Mouse (Mus musculus): ENCODE results near the gene Adam19. TPM values are rescaled to one million over a fixed set of nuclear protein-coding genes. Genes with fewer than 3 reads are reported as not detected.

Gene Adam19
- polyA plus RNA-seq, 1 experiment from 2014 or later = 15.2 TPM

GRCm38 (mm10) chr11:46095477-46096264 lies 39.9 kb downstream of the Adam19 start:
- DNase-seq (ENCODE audit: low spot score) (peak; percentile 63), ATAC-seq (ENCODE audit: low read depth) (peak; percentile 63; the same call in 1 of the 2 replicates)
- Histone ChIP-seq H3K9me3 (ENCODE audit: control insufficient read depth, low read length) (no peaks in the 10 kb centered on the region), H3K36me3 (ENCODE audit: control insufficient read depth, insufficient read depth, low read length) (peaks cover 33% of the 10 kb centered on the region), H3K4me3 (ENCODE audit: low read depth, low read length) (no peak overlapping the region), H3K27ac (replicated peaks; ENCODE audit: low read depth, low read length) (peak overlapping the region; percentile 44), H3K4me1 (ENCODE audit: control insufficient read depth, insufficient read depth, low read length) (peaks cover 7% of the 10 kb centered on the region; the same call in 1 of the 2 replicates), H3K27me3 (replicated peaks; ENCODE audit: control insufficient read depth, insufficient read depth, low read length) (no peaks in the 10 kb centered on the region), H3K9ac (ENCODE audit: low read depth, low read length) (no peak overlapping the region), H3K4me2 (ENCODE audit: low read depth, low read length) (no peak overlapping the region)
- WGBS = 50% methylated on average over 9 of the region's 9 CpGs

GRCm38 (mm10) chr11:46096265-46096649 lies 40.5 kb downstream of the Adam19 start:
- WGBS = 93% methylated on average over 6 of the region's 6 CpGs
- Histone ChIP-seq H3K9me3 (ENCODE audit: control insufficient read depth, low read length) (no peaks in the 10 kb centered on the region), H3K36me3 (ENCODE audit: control insufficient read depth, insufficient read depth, low read length) (peaks cover 39% of the 10 kb centered on the region), H3K9ac (ENCODE audit: low read depth, low read length) (no peak overlapping the region), H3K27ac (replicated peaks; ENCODE audit: low read depth, low read length) (peak overlapping the region; percentile 44; the same call in 1 of the 2 replicates), H3K4me1 (ENCODE audit: control insufficient read depth, insufficient read depth, low read length) (peaks cover 7% of the 10 kb centered on the region; the same call in 1 of the 2 replicates), H3K27me3 (replicated peaks; ENCODE audit: control insufficient read depth, insufficient read depth, low read length) (no peaks in the 10 kb centered on the region), H3K4me2 (ENCODE audit: low read depth, low read length) (no peak overlapping the region), H3K4me3 (ENCODE audit: low read depth, low read length) (no peak overlapping the region)
- no peak for ATAC-seq (ENCODE audit: low read depth)
- no peak for DNase-seq (ENCODE audit: low spot score)

GRCm38 (mm10) chr11:46097062-46097461 lies 41.3 kb downstream of the Adam19 start:
- Histone ChIP-seq H3K9ac (ENCODE audit: low read depth, low read length) (no peak overlapping the region), H3K9me3 (ENCODE audit: control insufficient read depth, low read length) (no peaks in the 10 kb centered on the region), H3K4me3 (ENCODE audit: low read depth, low read length) (no peak overlapping the region), H3K36me3 (ENCODE audit: control insufficient read depth, insufficient read depth, low read length) (peaks cover 41% of the 10 kb centered on the region), H3K27ac (replicated peaks; ENCODE audit: low read depth, low read length) (no peak overlapping the region), H3K27me3 (replicated peaks; ENCODE audit: control insufficient read depth, insufficient read depth, low read length) (no peaks in the 10 kb centered on the region), H3K4me1 (ENCODE audit: control insufficient read depth, insufficient read depth, low read length) (peaks cover 5% of the 10 kb centered on the region; the same call in 1 of the 2 replicates), H3K4me2 (ENCODE audit: low read depth, low read length) (no peak overlapping the region)
- WGBS = 77% methylated on average over 3 of the region's 3 CpGs
- DNase-seq (ENCODE audit: low spot score) = no peak
- ATAC-seq (ENCODE audit: low read depth) = no peak

GRCm38 (mm10) chr11:46102107-46102506 lies 46.3 kb downstream of the Adam19 start:
- Histone ChIP-seq H3K27me3 (replicated peaks; ENCODE audit: control insufficient read depth, insufficient read depth, low read length) (no peaks in the 10 kb centered on the region), H3K36me3 (ENCODE audit: control insufficient read depth, insufficient read depth, low read length) (peaks cover 34% of the 10 kb centered on the region), H3K9me3 (ENCODE audit: control insufficient read depth, low read length) (no peaks in the 10 kb centered on the region), H3K9ac (ENCODE audit: low read depth, low read length) (no peak overlapping the region), H3K4me2 (ENCODE audit: low read depth, low read length) (no peak overlapping the region), H3K27ac (replicated peaks; ENCODE audit: low read depth, low read length) (no peak overlapping the region; the same call in 1 of the 2 replicates), H3K4me3 (ENCODE audit: low read depth, low read length) (no peak overlapping the region), H3K4me1 (ENCODE audit: control insufficient read depth, insufficient read depth, low read length) (no peaks in the 10 kb centered on the region)
- 61% methylated on average over 6 of the region's 6 CpGs for WGBS
- DNase-seq (ENCODE audit: low spot score) (peak; percentile 50), ATAC-seq (ENCODE audit: low read depth) (peak; percentile 47; the same call in 1 of the 2 replicates)

GRCm38 (mm10) chr11:46107046-46107445 lies 51.3 kb downstream of the Adam19 start:
- Histone ChIP-seq H3K9me3 (ENCODE audit: control insufficient read depth, low read length) (no peaks in the 10 kb centered on the region), H3K4me2 (ENCODE audit: low read depth, low read length) (no peak overlapping the region), H3K27ac (replicated peaks; ENCODE audit: low read depth, low read length) (no peak overlapping the region), H3K4me1 (ENCODE audit: control insufficient read depth, insufficient read depth, low read length) (no peaks in the 10 kb centered on the region), H3K27me3 (replicated peaks; ENCODE audit: control insufficient read depth, insufficient read depth, low read length) (no peaks in the 10 kb centered on the region), H3K36me3 (ENCODE audit: control insufficient read depth, insufficient read depth, low read length) (0 out of 2 replicates have a peak, but pooled peaks cover 9% of the 10 kb centered on the region), H3K9ac (ENCODE audit: low read depth, low read length) (no peak overlapping the region), H3K4me3 (ENCODE audit: low read depth, low read length) (no peak overlapping the region)
- ATAC-seq (ENCODE audit: low read depth) (no peak), DNase-seq (ENCODE audit: low spot score) (no peak)
- WGBS = 90% methylated on average over 1 of the region's 1 CpGs

- Histone ChIP-seq H3K36me3 (ENCODE audit: control insufficient read depth, insufficient read depth, low read length) (peaks cover 20% of the 10 kb centered on the region; the same call in 1 of the 2 replicates), H3K4me2 (ENCODE audit: low read depth, low read length) (no peak overlapping the region), H3K9ac (ENCODE audit: low read depth, low read length) (no peak overlapping the region), H3K4me3 (ENCODE audit: low read depth, low read length) (no peak overlapping the region), H3K27me3 (replicated peaks; ENCODE audit: control insufficient read depth, insufficient read depth, low read length) (no peaks in the 10 kb centered on the region), H3K9me3 (ENCODE audit: control insufficient read depth, low read length) (no peaks in the 10 kb centered on the region), H3K4me1 (ENCODE audit: control insufficient read depth, insufficient read depth, low read length) (no peaks in the 10 kb centered on the region), H3K27ac (replicated peaks; ENCODE audit: low read depth, low read length) (no peak overlapping the region)
- ATAC-seq (ENCODE audit: low read depth) (no peak), DNase-seq (ENCODE audit: low spot score) (no peak)
- 80% methylated on average over 5 of the region's 5 CpGs for WGBS
Measured at GRCm38 (mm10) chr11:46109206-46109605, 53.4 kb downstream of the Adam19 start.

- H3K36me3 ChIP-seq (ENCODE audit: control insufficient read depth, insufficient read depth, low read length) = peaks cover 24% of the 10 kb centered on the region; the same call in 1 of the 2 replicates
- DNase-seq (ENCODE audit: low spot score) = no peak
- ATAC-seq (ENCODE audit: low read depth) = no peak
Measured at GRCm38 (mm10) chr11:46110156-46110944, 54.6 kb downstream of the Adam19 start.

GRCm38 (mm10) chr11:46110945-46111287 lies 55.1 kb downstream of the Adam19 start:
- no peak overlapping the region for H3K9ac ChIP-seq (ENCODE audit: low read depth, low read length)
- no peak for DNase-seq (ENCODE audit: low spot score)
- WGBS = 79% methylated on average over 1 of the region's 1 CpGs
- H3K27me3 ChIP-seq (replicated peaks; ENCODE audit: control insufficient read depth, insufficient read depth, low read length) = no peaks in the 10 kb centered on the region
- no peak for ATAC-seq (ENCODE audit: low read depth)
- H3K4me2 ChIP-seq (ENCODE audit: low read depth, low read length) = no peak overlapping the region
- H3K27ac ChIP-seq (replicated peaks; ENCODE audit: low read depth, low read length) = no peak overlapping the region
- H3K4me3 ChIP-seq (ENCODE audit: low read depth, low read length) = no peak overlapping the region
- no peaks in the 10 kb centered on the region for H3K9me3 ChIP-seq (ENCODE audit: control insufficient read depth, low read length)
- H3K4me1 ChIP-seq (ENCODE audit: control insufficient read depth, insufficient read depth, low read length) = no peaks in the 10 kb centered on the region
- peaks cover 20% of the 10 kb centered on the region; the same call in 1 of the 2 replicates for H3K36me3 ChIP-seq (ENCODE audit: control insufficient read depth, insufficient read depth, low read length)

More at GRCm38 (mm10) chr11:46110156-46110944, 54.6 kb downstream of the Adam19 start:
- WGBS = 82% methylated on average over 8 of the region's 8 CpGs
- H3K4me1 ChIP-seq (ENCODE audit: control insufficient read depth, insufficient read depth, low read length) = no peaks in the 10 kb centered on the region
- no peaks in the 10 kb centered on the region for H3K9me3 ChIP-seq (ENCODE audit: control insufficient read depth, low read length)
- H3K27me3 ChIP-seq (replicated peaks; ENCODE audit: control insufficient read depth, insufficient read depth, low read length) = no peaks in the 10 kb centered on the region
- H3K27ac ChIP-seq (replicated peaks; ENCODE audit: low read depth, low read length) = no peak overlapping the region
- H3K4me2 ChIP-seq (ENCODE audit: low read depth, low read length) = no peak overlapping the region
- H3K4me3 ChIP-seq (ENCODE audit: low read depth, low read length) = no peak overlapping the region
- H3K9ac ChIP-seq (ENCODE audit: low read depth, low read length) = no peak overlapping the region

Data from embryonic facial prominence, embryonic 14.5 days (tissue).